Mouse (Mus musculus): Measurements from ENCODE around the gene Chrna7.

DNA sequence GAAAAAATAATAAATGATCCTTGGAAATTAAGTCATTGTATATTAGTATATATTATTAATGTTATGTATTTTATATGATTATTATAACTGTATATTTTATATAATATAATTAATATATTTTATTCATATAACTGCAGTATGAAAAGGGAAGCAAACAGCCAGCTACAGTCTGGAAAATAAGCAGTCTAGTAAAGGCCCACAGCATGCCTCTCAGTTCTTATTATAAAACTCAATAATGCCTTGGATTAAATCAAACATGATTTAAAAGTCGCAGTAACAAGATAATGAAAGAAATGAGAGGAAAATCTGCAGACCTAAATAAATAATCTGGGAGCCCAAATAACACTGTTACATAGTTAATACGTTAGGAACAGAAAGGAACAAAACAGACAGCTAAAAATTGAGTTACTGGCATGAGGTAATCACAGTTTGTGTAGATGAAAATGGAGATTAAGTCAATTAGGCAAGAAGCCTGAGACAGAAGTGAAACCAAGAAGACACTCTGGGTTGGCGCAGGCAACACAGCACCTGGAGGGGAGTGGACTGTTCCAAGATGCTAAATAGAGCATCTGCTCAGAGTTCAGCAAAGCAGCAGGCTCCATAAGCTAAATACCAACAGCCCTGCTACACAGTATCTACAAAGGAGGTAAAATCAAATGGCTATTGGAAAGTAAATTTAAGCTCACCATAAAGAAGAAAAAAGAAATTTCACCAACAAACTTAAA lies 42.1 kb downstream of the Chrna7 start:
- TF ChIP-seq CTCF (IDR thresholded peaks at IDR 0.05; ENCODE audit: low read depth, low read length) = no peak
- TF ChIP-seq GATA1 (IDR thresholded peaks at IDR 0.05; ENCODE audit: borderline replicate concordance, low read length) = no peak
- no peak for TF ChIP-seq TAL1 (conservative IDR thresholded peaks at IDR 0.05; ENCODE audit: low read depth, low read length)
- TF ChIP-seq POLR2AphosphoS5 (IDR thresholded peaks at IDR 0.05; ENCODE audit: insufficient replicate concordance, low read depth, low read length) = no peak

All from G1E (cell line).